Mouse (Mus musculus) spleen, embryonic (tissue): ENCODE results near the gene Upk1b.

Experiments
- CTCF ChIA-PET: fragments of 350-600 bp; sonication (Branson Sonifier 250); formaldehyde crosslinking; loops from one replicate; lab custom pipeline; 2022; lab: Charles Lee

The Upk1b gene

GRCm38 (mm10) chr16:38724256-38724655, 75.9 kb downstream of the Upk1b start:
- CTCF ChIA-PET: no interaction called here
